Mouse (Mus musculus) leukemia stem cell, adult 10-12 weeks (primary cell): Measurements from ENCODE around the gene Ube2dnl1. TPM values are rescaled to one million over a fixed set of nuclear protein-coding genes. Genes with fewer than 3 reads are reported as not detected.

Experiments used
- polyA plus RNA-seq: library from polyadenylated mRNA; stranded (reverse); fragments of >175 nt; gene quantifications from 2 replicates; pipeline ENCODE4 v1.2.3, GENCODE M21; 2012; ENCODE audit warnings: low replicate concordance

Gene Ube2dnl1
- not detected in 2 replicates for polyA plus RNA-seq

GRCm38 (mm10) chrX:114904712-114905111 is at the start of gene Ube2dnl1:
Ube2dnl1 (plus strand) TSS chrX:114905012.

GRCm38 (mm10) chrX:114907282-114907681 is 2.5 kb downstream of the Ube2dnl1 start, which contains the start of gene Ube2dnl2:
Ube2dnl2 (plus strand) TSS chrX:114907582.

Other genes with a start within 250 kb of the Ube2dnl1 start
- gene Ube2dnl2, start 2.6 kb downstream of the Ube2dnl1 start, polyA plus RNA-seq: not detected in 2 replicates